Mouse (Mus musculus) frontal cortex, postnatal 10 days (tissue): Measurements from ENCODE around the gene Il1rapl2.

Source experiments
- DNase-seq, 2 experiments: peaks; one replicate each; pipeline ENCODE4 v3.0.0; 2022; ENCODE audit warnings: low spot score in 2 of 2, mixed read lengths in 1 of 2

The Il1rapl2 gene

DNA sequence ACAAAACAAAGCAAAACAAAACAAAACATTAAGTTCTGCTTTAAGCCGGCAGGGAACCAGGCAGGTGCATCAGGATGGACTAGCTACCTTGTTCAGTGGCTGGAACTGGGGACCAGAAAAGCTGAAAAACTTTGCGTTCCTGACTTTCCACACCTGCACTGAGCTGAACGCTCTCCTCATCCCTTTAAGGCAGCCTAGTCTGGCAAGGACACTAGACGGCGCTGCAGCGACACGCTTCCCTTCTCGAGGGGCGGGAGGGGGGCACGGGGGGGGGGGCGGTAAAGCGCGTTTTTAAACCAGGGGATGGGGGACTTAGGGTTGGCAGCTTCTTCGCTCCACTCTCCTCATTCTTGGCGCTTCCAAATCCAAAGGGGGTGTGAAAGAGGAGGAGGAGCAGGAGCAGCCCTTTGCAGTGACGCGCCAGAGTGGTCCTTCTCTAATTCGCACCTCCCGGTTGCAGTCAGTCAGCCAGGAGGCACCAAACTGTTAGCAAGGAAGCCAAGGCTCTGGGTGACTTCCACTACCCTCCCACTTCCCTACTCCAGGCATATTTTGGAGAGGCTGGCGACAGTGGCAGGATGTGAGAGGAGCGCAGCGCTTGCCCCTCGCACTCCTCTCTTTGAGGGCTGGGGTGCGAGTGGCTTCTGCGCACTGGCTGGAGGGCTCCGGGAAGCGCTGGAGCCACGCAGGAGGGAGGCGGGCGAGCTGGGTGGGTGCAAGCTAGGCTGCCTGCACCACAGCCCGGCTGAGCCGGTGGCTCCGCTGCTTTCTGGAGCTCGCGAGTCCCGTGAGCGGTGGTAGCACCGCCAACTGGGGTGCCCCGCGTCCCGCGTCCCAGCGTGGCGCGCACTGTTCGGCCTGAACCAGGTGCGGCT, at the start of gene Il1rapl2:
Gene Il1rapl2 (plus strand): TSS at position 288 of the 875 bp plus-strand sequence.
- no peak for DNase-seq

DNA sequence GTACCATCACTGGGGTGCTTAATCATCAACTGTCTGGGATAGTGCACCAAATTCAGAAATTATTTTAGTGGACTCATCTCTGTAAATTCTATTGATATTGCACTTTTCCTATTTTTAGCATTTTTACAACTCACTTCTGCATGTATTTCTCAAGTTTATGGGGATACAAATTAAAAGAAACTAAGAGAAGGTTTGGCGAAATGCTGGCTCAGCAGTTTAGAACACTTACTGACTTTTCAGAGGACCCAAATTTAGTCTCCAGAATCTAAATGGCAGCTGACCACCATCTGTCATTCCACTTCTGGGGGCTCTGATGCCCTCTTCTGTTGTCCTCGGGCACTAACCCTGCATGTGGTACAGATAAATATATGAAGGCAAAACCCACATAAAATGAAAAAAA, 22.1 kb upstream of the Il1rapl2 start:
- DNase-seq = no peak

DNA sequence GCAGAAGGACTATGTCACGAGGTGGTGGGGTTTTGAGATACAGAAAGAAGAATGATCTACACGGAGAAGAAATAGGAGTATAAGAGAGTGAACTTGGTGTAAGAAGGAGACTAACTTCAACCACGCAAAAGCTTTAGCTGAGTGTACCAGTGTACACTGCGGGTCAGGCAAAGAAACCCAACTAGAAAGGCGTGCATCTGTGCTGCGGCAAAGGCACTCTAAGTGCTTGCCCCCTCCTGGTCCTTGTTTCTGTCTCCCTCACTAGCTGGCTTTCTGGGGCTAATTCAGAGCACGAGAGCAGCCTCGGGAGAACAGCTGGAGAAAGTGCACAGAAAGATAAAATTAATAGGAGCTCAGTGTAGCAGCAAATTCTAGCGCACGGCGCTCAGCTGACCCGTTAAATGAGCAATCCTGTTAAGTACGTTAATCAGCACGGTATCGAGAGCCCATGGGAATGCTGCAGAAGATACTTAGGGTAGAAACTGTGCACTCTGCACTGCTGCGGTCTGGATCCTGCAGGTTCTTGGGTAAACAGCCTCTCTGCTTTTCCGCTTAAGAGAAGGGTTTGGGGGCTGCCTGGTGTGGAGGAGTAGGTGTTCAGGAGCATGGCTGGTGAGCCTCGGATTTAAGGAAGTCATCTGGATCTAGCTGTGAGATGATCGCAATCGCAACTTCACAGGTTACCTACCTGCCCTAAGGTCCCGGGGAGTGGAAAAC, 778 bp upstream of the Il1rapl2 start:
- DNase-seq = no peak

DNA sequence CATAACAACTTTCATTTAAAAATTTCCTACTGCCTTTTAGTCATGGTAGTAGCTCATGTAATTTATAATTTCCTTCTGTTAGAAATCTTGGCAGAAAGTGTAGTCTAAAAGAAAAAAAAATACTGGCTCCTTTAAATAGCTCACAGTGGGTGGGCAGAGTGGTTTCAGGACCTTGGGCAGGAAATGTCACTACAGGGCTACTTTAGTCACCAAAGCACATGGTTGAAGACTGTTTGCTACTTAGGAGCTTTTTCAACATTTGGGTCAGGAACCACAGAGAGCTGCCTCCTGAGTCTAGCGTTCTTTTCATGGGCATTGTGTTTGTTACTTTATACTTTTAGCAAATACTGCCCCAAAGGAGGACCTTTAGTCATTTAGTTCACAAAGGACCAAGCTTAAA, 12.2 kb downstream of the Il1rapl2 start:
- no peak for DNase-seq

- DNase-seq = no peak
Measured at GRCm38 (mm10) chrX:137620697-137621096, 50.3 kb downstream of the Il1rapl2 start.

GRCm38 (mm10) chrX:137667011-137667410, 96.6 kb downstream of the Il1rapl2 start:
- no peak for DNase-seq

DNA sequence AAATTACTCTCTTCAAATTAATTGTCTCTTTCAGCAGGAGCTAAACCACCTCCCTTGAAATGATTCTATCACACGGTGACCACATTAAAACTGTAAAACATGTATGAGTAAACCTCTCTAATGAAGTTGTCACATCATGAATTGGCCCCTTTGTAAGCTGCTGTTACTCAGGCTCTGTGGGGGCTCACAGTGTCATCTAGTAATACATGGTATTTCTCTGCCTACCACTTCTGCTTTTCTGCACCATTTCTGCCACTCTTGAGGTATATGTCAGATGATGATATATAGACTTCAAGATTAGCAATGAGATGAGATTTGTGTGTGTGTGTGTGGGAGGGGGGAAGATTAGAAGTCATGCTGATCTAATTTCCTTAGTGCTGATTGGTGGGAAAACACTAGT, 117.6 kb downstream of the Il1rapl2 start:
- DNase-seq = no peak

- no peak for DNase-seq
Measured at GRCm38 (mm10) chrX:137700006-137700405, 129.6 kb downstream of the Il1rapl2 start.

DNA sequence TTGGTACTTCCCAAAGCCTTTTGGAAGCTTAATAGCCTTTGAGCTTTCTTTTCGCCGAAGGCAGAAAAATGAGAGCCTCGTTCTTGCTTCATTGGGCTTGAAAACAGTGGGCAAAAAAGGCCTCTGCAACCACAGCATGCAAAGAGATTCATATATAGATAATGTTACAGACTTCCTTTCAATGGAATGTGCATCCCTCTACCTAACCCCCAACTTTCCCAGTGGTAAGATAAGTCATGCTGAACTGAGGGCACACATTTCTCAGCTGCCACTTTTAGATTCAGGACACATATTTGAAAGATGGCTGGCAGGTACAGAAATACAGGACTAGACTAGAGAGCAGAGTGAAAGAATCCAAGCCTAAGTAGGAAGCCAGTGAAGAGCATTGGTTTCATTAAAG, 185.1 kb downstream of the Il1rapl2 start:
- no peak for DNase-seq

GRCm38 (mm10) chrX:137805484-137806200, 235.2 kb downstream of the Il1rapl2 start:
- DNase-seq = no peak

DNA sequence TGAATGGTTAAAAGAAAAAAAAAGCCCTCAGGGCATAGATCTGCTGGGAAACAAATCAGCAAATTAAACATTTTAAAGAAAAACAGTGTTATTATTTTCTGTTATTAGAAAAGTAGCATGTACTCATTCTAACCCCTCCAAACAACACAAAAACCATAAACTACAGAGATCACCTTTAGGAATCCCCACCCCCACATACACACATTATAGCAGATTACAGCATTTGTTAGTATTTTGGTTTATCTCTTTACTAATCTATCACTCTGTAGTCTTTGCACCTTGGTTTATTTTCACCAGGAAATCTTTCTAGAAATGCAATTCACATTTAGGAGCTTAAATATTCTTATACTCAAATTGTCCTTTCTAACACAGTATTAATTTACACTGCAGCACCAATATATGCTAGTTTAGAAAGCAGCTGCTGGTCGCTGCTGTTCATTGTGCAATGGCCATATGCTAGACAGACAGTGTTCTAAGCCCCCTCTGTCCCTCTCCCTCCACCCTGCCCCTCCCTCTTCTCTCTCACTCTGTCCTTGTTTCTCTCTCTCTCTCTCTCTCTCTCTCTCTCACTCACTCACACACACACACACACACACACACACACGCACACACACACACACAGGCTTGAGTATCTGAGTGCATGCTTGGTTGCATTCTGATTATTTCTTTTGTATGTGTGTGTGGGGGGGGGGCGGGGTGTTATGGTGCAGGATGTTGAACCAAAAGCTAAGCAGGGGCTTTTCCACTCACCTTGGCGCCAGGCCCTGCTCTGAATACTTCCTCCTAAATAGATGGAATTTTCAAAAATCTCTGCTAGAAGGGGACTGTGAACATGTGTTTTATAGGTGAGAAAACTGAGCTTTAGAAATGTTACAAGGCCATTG, 236.1 kb downstream of the Il1rapl2 start:
- no peak for DNase-seq

DNA sequence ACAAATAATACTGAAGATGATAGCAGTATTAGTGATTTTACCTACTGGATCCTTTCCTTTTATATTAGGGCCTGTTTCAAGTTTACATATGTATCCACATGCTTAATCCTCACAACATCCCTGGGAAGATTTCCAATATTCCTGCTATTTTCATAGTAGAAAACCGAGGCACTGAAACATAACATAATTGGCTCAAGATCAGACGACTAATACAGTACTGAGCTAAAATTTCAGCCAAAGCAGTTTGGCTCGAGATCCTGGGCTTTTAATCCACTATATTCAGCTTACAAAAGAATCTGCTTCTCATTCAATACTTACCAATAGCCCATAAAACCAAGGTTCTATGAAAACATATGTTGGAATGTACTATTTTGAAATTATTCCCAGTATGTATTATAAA, 239.1 kb downstream of the Il1rapl2 start:
- no peak for DNase-seq

GRCm38 (mm10) chrX:137812151-137812550, 241.7 kb downstream of the Il1rapl2 start:
- DNase-seq = no peak

- DNase-seq = no peak
Measured at GRCm38 (mm10) chrX:137848936-137849335, 278.5 kb downstream of the Il1rapl2 start.

DNA sequence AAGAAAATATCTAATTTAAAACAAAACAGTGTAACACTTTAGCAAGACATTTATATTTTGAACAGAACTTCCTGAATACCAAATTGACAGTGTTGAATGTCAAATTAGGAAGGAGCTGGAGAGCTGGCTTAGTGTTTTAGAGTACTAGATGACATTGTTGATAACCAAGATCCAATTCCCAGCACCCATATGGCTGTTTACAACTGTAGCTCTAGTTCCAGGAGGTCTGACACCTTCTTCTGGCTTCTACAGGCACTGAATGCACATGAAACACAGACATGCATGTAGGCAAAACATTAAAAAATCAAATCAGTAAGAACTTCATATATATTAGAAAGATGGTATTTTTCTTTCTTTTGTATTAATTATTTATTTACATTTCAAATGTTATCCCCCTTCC, 353.1 kb downstream of the Il1rapl2 start:
- DNase-seq = no peak

DNA sequence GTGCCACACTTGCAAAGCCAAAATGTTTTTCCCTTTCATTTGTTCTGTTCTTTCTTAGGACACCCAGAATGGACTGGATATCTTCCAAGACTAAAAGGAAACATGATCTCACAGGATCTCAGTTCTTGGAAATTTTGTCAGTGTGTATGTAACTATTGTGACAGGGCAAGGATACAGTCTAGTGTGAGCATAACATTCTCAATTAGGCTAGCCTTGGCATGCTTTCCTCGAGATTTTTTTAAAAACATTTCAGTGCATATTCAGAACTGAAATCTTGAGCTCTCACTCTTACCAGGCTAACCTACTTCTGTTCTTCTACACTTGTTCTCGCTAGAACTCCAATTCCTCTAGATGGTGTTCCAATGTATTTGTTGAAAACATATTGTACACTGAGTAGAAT, 356.4 kb downstream of the Il1rapl2 start:
- DNase-seq = no peak

DNA sequence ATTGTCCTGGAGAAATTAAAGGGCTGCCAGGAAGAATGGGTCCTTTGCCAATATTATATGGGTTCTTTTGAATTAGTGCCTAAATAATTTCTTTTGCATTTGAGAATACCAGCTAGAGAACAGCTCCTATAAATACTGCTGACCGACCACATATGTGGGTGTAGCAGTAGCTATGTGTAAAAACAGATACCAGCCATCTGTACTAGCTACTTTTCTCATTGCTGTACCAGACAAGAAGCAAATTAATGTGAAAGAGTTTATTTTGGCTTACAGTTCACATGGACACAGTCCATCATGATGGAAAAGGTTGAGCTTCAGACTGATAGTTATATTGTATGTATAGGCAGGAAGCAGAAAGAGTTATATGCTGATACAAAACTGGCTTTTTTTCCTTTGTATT, 377.3 kb downstream of the Il1rapl2 start:
- no peak for DNase-seq

- DNase-seq = no peak
Measured at GRCm38 (mm10) chrX:137971306-137971705, 400.9 kb downstream of the Il1rapl2 start.

DNA sequence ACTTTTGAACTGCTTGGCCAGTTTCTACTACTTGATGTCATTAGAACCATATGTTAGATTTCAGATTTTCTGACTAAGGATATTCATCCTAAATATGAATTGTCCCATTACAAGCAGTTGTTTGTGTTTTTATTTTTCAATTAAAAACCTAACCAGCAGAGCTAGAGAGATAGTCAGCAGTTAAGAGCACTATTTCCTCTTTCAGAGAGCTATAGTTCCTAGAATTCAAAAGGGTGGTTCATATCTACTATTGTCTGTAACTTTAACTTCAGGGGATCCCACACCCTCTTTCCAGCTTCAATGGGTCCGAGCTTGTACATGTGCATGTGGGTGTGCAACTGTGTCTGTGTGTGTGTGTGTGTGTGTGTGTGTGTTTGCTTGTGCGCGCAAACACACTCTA, 472.7 kb downstream of the Il1rapl2 start:
- no peak for DNase-seq

- DNase-seq = no peak
Measured at GRCm38 (mm10) chrX:138103954-138104353, 533.5 kb downstream of the Il1rapl2 start.

DNA sequence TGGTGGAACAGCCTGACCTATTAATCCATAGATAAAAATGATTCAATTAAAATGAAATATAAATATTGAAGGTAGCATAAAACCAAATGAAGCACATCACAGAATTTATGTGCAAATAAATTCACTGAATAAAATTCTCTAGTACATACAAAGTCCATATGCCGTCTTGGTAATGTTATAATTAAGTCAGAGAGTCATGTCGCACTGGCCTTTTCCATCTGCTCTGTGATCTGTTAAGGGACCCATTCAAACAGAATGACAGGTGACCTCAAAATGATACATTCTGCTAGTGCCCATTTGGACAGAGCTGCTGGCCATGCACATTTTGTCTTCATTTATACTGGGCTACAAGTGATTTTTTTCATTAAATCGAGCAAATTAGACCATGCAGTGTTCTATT, 534.3 kb downstream of the Il1rapl2 start:
- no peak for DNase-seq
